Mouse (Mus musculus): ENCODE results near the gene Gm11568.
"Not testable (repeated sequence)": the region's sequence is repeated elsewhere in the genome, so short reads cannot be mapped to it uniquely, and the experiment has no call there.

Gene Gm11568

GRCm38 (mm10) chr11:99857617-99858016, at the start of gene Gm11568:
Gm11568 (plus strand) TSS chr11:99857917.
- DNase-seq (ENCODE audit: extremely low read depth, low read depth, low spot score), result no peak

GRCm38 (mm10) chr11:99809792-99810191, 47.9 kb upstream of the Gm11568 start, which contains the start of gene Krtap4-13:
Krtap4-13 (minus strand) TSS chr11:99809892.
- not testable (repeated sequence) for DNase-seq (ENCODE audit: extremely low read depth, low read depth, low spot score)

- not testable (repeated sequence) for DNase-seq (ENCODE audit: extremely low read depth, low read depth, low spot score)
These were observed 42.2 kb upstream of the Gm11568 start, which contains the start of gene Gm11564 for GRCm38 (mm10) chr11:99815566-99815965. Gm11564 (minus strand) TSS chr11:99815666.

- no peak for DNase-seq (ENCODE audit: extremely low read depth, low read depth, low spot score)
These were observed 19.8 kb upstream of the Gm11568 start, which contains the start of gene 2300003K06Rik for GRCm38 (mm10) chr11:99837966-99838365. 2300003K06Rik (minus strand) TSS chr11:99838066.

- DNase-seq (ENCODE audit: extremely low read depth, low read depth, low spot score), result no peak
These were observed 15.5 kb upstream of the Gm11568 start for GRCm38 (mm10) chr11:99842185-99842584.

- DNase-seq (ENCODE audit: extremely low read depth, low read depth, low spot score), result no peak
These were observed 11.0 kb upstream of the Gm11568 start for GRCm38 (mm10) chr11:99846746-99847145.

- DNase-seq (ENCODE audit: extremely low read depth, low read depth, low spot score), result no peak
These were observed 6.2 kb upstream of the Gm11568 start, which contains the start of gene Krtap4-16 for GRCm38 (mm10) chr11:99851508-99851907. Krtap4-16 (minus strand) TSS chr11:99851608.

- DNase-seq (ENCODE audit: extremely low read depth, low read depth, low spot score), result no peak
These were observed 3.6 kb upstream of the Gm11568 start for GRCm38 (mm10) chr11:99854121-99854520.

- no peak for DNase-seq (ENCODE audit: extremely low read depth, low read depth, low spot score)
These were observed 1.0 kb downstream of the Gm11568 start for GRCm38 (mm10) chr11:99858761-99859160.

GRCm38 (mm10) chr11:99864176-99864575, 6.5 kb downstream of the Gm11568 start, which contains the start of gene Gm11559:
Gm11559 (plus strand) TSS chr11:99864476.
- not testable (repeated sequence) for DNase-seq (ENCODE audit: extremely low read depth, low read depth, low spot score)

- not testable (repeated sequence) for DNase-seq (ENCODE audit: extremely low read depth, low read depth, low spot score)
These were observed 15.4 kb downstream of the Gm11568 start, which contains the start of gene Krtap9-1 for GRCm38 (mm10) chr11:99873089-99873488. Krtap9-1 (plus strand) TSS chr11:99873389.

GRCm38 (mm10) chr11:99878887-99879286, 21.2 kb downstream of the Gm11568 start, which contains the start of gene Gm11567:
Gm11567 (plus strand) TSS chr11:99879187.
- not testable (repeated sequence) for DNase-seq (ENCODE audit: extremely low read depth, low read depth, low spot score)

- no peak for DNase-seq (ENCODE audit: extremely low read depth, low read depth, low spot score)
These were observed 49.9 kb downstream of the Gm11568 start, which contains the start of gene Krtap31-1 for GRCm38 (mm10) chr11:99907620-99908019. Krtap31-1 (plus strand) TSS chr11:99907920.

Measured in fat pad, adult 2 months (tissue).